Mouse (Mus musculus) gastrocnemius, adult 2 months (tissue): ENCODE results near the gene Decr2. TPM values are rescaled to one million over a fixed set of nuclear protein-coding genes. Genes with fewer than 3 reads are reported as not detected.
"Not testable (repeated sequence)": the region's sequence is repeated elsewhere in the genome, so short reads cannot be mapped to it uniquely, and the experiment has no call there.

ENCODE experiments used
- DNase-seq: peaks from one replicate; pipeline ENCODE4 v3.0.0; 2022
- H3K27ac ChIP-seq: fragments of 200-600 bp; 2 replicates; pipeline ENCODE4 v1.8.1; 2022; ENCODE audit warnings: mild to moderate bottlenecking
- H3K4me3 ChIP-seq: fragments of 200-600 bp; 2 replicates; pipeline ENCODE4 v1.8.1; 2022; ENCODE audit warnings: mild to moderate bottlenecking, moderate library complexity
- CTCF ChIP-seq: fragments of 200-600 bp; IDR thresholded peaks from 2 replicates; pipeline ENCODE4 v1.8.1; 2022; ENCODE audit warnings: antibody characterized with exemption, mild to moderate bottlenecking, moderate library complexity
- intact Hi-C: fragments of 180-260 bp; cut with DNase I; formaldehyde crosslinking; loops from one replicate; pipeline ENCODE4 v1.15.1; 2025
- total RNA-seq, 2 experiments: library from RNA; stranded (reverse); gene quantifications; 2 replicates each; pipeline ENCODE4 v1.2.3; 2021

Decr2 gene
- total RNA-seq, 2 experiments from 2014 or later = 2.1 to 3.0 TPM

- intact Hi-C loops = no loop called here
- TF ChIP-seq CTCF = no peak
- no peak overlapping the region for H3K4me3 ChIP-seq
- H3K27ac ChIP-seq = no peak overlapping the region
- no peak for DNase-seq
Observed at GRCm38 (mm10) chr17:26110156-26110555, 20.0 kb upstream of the Decr2 start.

- intact Hi-C loops = no loop called here
- DNase-seq = no peak
- H3K4me3 ChIP-seq = no peak overlapping the region
- TF ChIP-seq CTCF = no peak
- no peak overlapping the region for H3K27ac ChIP-seq
Observed at GRCm38 (mm10) chr17:26105619-26106018, 15.5 kb upstream of the Decr2 start.

GRCm38 (mm10) chr17:26101478-26101877, 11.3 kb upstream of the Decr2 start:
- intact Hi-C loops = no loop called here
- no peak overlapping the region for H3K27ac ChIP-seq
- no peak for TF ChIP-seq CTCF
- no peak for DNase-seq
- no peak overlapping the region for H3K4me3 ChIP-seq

GRCm38 (mm10) chr17:26100166-26100565, 10.0 kb upstream of the Decr2 start:
- no peak for DNase-seq
- Histone ChIP-seq H3K4me3 (no peak overlapping the region), H3K27ac (no peak overlapping the region)
- TF ChIP-seq CTCF = no peak
- intact Hi-C loops = no loop called here

GRCm38 (mm10) chr17:26099316-26099715, 9.2 kb upstream of the Decr2 start:
- H3K27ac ChIP-seq, intact Hi-C loops, H3K4me3 ChIP-seq, DNase-seq: not testable (repeated sequence)
- TF ChIP-seq CTCF = peak; percentile 62

- TF ChIP-seq CTCF = no peak
- H3K27ac ChIP-seq = no peak overlapping the region
- no peak overlapping the region for H3K4me3 ChIP-seq
- intact Hi-C loops = no loop called here
- no peak for DNase-seq
Observed at GRCm38 (mm10) chr17:26098461-26098860, 8.3 kb upstream of the Decr2 start.

GRCm38 (mm10) chr17:26095121-26095740, 5.1 kb upstream of the Decr2 start, which contains the start of gene Nme4:
Gene Nme4, minus strand, starts transcription at chr17:26095602.
- Histone ChIP-seq H3K27ac (peak within 1 kb of the TSS; percentile 75), H3K4me3 (peak within 1 kb of the TSS; percentile 81)
- intact Hi-C loops = no loop called here
- DNase-seq = peak; percentile 61
- TF ChIP-seq CTCF = no peak

GRCm38 (mm10) chr17:26094531-26095110, 4.5 kb upstream of the Decr2 start:
- no peak for TF ChIP-seq CTCF
- H3K4me3 ChIP-seq = peak overlapping the region; percentile 81
- intact Hi-C loops = loop anchor here (5.0 kb wide), 1 partner anchor 202 kb away; no protein-coding TSS in a partner anchor
- DNase-seq = no peak
- H3K27ac ChIP-seq = peak overlapping the region; percentile 75

- no peak for DNase-seq
- no peak overlapping the region for H3K27ac ChIP-seq
- intact Hi-C loops = no loop called here
- H3K4me3 ChIP-seq = no peak overlapping the region
- no peak for TF ChIP-seq CTCF
Observed at GRCm38 (mm10) chr17:26087059-26087564, 3.0 kb downstream of the Decr2 start.

GRCm38 (mm10) chr17:26080867-26081266, 9.3 kb downstream of the Decr2 start:
- no peak for DNase-seq
- no peak overlapping the region for H3K4me3 ChIP-seq
- H3K27ac ChIP-seq = no peak overlapping the region
- TF ChIP-seq CTCF = no peak
- intact Hi-C loops = no loop called here

GRCm38 (mm10) chr17:26078851-26079250, 11.3 kb downstream of the Decr2 start:
- no peak for TF ChIP-seq CTCF

GRCm38 (mm10) chr17:26075246-26075645, 14.9 kb downstream of the Decr2 start:
- no peak overlapping the region for H3K4me3 ChIP-seq
- no peak for TF ChIP-seq CTCF
- peak overlapping the region; percentile 52 for H3K27ac ChIP-seq
- intact Hi-C loops = no loop called here
- no peak for DNase-seq

More at GRCm38 (mm10) chr17:26078851-26079250, 11.3 kb downstream of the Decr2 start:
- Histone ChIP-seq H3K4me3 (no peak overlapping the region), H3K27ac (no peak overlapping the region)
- DNase-seq = no peak
- intact Hi-C loops = no loop called here

GRCm38 (mm10) chr17:26070136-26070535, 20.0 kb downstream of the Decr2 start:
- no peak for DNase-seq
- Histone ChIP-seq H3K4me3 (peak overlapping the region; percentile 85), H3K27ac (peak overlapping the region; percentile 94)
- intact Hi-C loops = no loop called here
- no peak for TF ChIP-seq CTCF
